Mouse (Mus musculus) small intestine, adult 2 months (tissue): Measurements from ENCODE around the gene Serpinb5. TPM values are rescaled to one million over a fixed set of nuclear protein-coding genes. Genes with fewer than 3 reads are reported as not detected.

Experiments used
- H3K27ac ChIP-seq: fragments of 200-500 bp; 2 replicates; pipeline ENCODE4 v1.5.1; 2012; ENCODE audit warnings: low read depth, low read length, control low read depth, inconsistent platforms; ENCODE audit not compliant: insufficient read depth
- H3K27me3 ChIP-seq: fragments of 200-500 bp; 2 replicates; pipeline ENCODE4 v1.6.1; 2012; ENCODE audit warnings: mild to moderate bottlenecking, moderate library complexity, low read length, inconsistent platforms; ENCODE audit not compliant: control insufficient read depth, insufficient read depth
- H3K36me3 ChIP-seq: fragments of 200-500 bp; 2 replicates; pipeline ENCODE4 v1.6.1; 2012; ENCODE audit warnings: mild to moderate bottlenecking, low read length, control low read depth, inconsistent platforms; ENCODE audit not compliant: control insufficient read depth, insufficient read depth
- H3K4me1 ChIP-seq: fragments of 200-500 bp; 2 replicates; pipeline ENCODE4 v1.6.1; 2012; ENCODE audit warnings: low read length, inconsistent platforms, mixed read lengths; ENCODE audit not compliant: control insufficient read depth, insufficient read depth, insufficient read length
- H3K4me3 ChIP-seq: fragments of 200-500 bp; 2 replicates; pipeline ENCODE4 v1.5.1; 2012; ENCODE audit warnings: low read depth, mild to moderate bottlenecking, control low read depth, inconsistent platforms, low read length, moderate library complexity
- CTCF ChIP-seq: fragments of 200-500 bp; IDR thresholded peaks from 2 replicates; pipeline ENCODE4 v1.5.1; 2012; ENCODE audit warnings: low read depth, mild to moderate bottlenecking, control low read depth, inconsistent platforms, low read length, moderate library complexity, mixed read lengths; ENCODE audit not compliant: insufficient replicate concordance, insufficient read length; ENCODE audit errors: extremely low read depth
- POLR2A ChIP-seq: fragments of 200-500 bp; IDR thresholded peaks from 2 replicates; pipeline ENCODE4 v1.6.1; 2012; ENCODE audit warnings: low read depth, mild to moderate bottlenecking, control low read depth, inconsistent platforms, low read length, moderate library complexity
- WGBS: fragments of 180-500 bp; shearing (Covaris S2); methylation state at CpG from one replicate; pipeline ENCODE4 v1.1.7; 2018; 5-methylcytosine and 5-hydroxymethylcytosine counted together
- polyA plus RNA-seq: library from polyadenylated mRNA; depleted of rRNA; stranded (reverse); fragments of >200 nt; gene quantifications from 2 replicates; pipeline ENCODE4 v1.2.3, GENCODE M21; 2012

Serpinb5 gene
- polyA plus RNA-seq, 1 experiment, result 0.37 TPM

- no peak overlapping the region for H3K27ac ChIP-seq
- no peaks in the 10 kb centered on the region for H3K27me3 ChIP-seq
- WGBS, result 27% methylated on average over 5 of the region's 5 CpGs
- H3K36me3 ChIP-seq, result no peaks in the 10 kb centered on the region
- TF ChIP-seq POLR2A, result no peak
- no peak for TF ChIP-seq CTCF
- no peak overlapping the region for H3K4me3 ChIP-seq
- H3K4me1 ChIP-seq, result peaks cover 4% of the 10 kb centered on the region; the same call in 1 of the 2 replicates
Measured at GRCm38 (mm10) chr1:106866029-106866428, 5.1 kb downstream of the Serpinb5 start.

- Histone ChIP-seq H3K27me3 (no peaks in the 10 kb centered on the region), H3K4me1 (0 out of 2 replicates have a peak, but pooled peaks cover 2% of the 10 kb centered on the region), H3K4me3 (no peak overlapping the region), H3K27ac (no peak overlapping the region), H3K36me3 (no peaks in the 10 kb centered on the region)
- TF ChIP-seq CTCF, result no peak
- 80% methylated on average over 6 of the region's 6 CpGs for WGBS
Measured at GRCm38 (mm10) chr1:106866768-106867167, 5.8 kb downstream of the Serpinb5 start.

GRCm38 (mm10) chr1:106869986-106870385 lies 9.0 kb downstream of the Serpinb5 start:
- Histone ChIP-seq H3K36me3 (no peaks in the 10 kb centered on the region), H3K27ac (no peak overlapping the region), H3K27me3 (no peaks in the 10 kb centered on the region), H3K4me1 (0 out of 2 replicates have a peak, but pooled peaks cover 2% of the 10 kb centered on the region), H3K4me3 (no peak overlapping the region)
- TF ChIP-seq POLR2A, result no peak
- TF ChIP-seq CTCF, result no peak

- H3K4me1 ChIP-seq, result peaks cover 10% of the 10 kb centered on the region; the same call in 1 of the 2 replicates
- H3K36me3 ChIP-seq, result no peaks in the 10 kb centered on the region
- H3K4me3 ChIP-seq, result no peak overlapping the region
- no peaks in the 10 kb centered on the region for H3K27me3 ChIP-seq
- whole genome bisulfite sequencing, result 77% methylated on average over 5 of the region's 5 CpGs
- no peak for TF ChIP-seq POLR2A
- TF ChIP-seq CTCF, result no peak
- H3K27ac ChIP-seq, result peak overlapping the region; percentile 96
Measured at GRCm38 (mm10) chr1:106875193-106875886, 14.4 kb downstream of the Serpinb5 start.

GRCm38 (mm10) chr1:106876147-106876546 lies 15.2 kb downstream of the Serpinb5 start:
- 17% methylated on average over 3 of the region's 3 CpGs for WGBS
- H3K27ac ChIP-seq, result peak overlapping the region; percentile 96
- H3K4me1 ChIP-seq, result peaks cover 10% of the 10 kb centered on the region; the same call in 1 of the 2 replicates
- no peaks in the 10 kb centered on the region for H3K27me3 ChIP-seq
- no peak for TF ChIP-seq CTCF
- no peak for TF ChIP-seq POLR2A
- H3K4me3 ChIP-seq, result no peak overlapping the region
- no peaks in the 10 kb centered on the region for H3K36me3 ChIP-seq

GRCm38 (mm10) chr1:106882723-106883122 lies 21.8 kb downstream of the Serpinb5 start:
- Histone ChIP-seq H3K27me3 (no peaks in the 10 kb centered on the region), H3K27ac (no peak overlapping the region), H3K4me1 (no peaks in the 10 kb centered on the region), H3K4me3 (no peak overlapping the region), H3K36me3 (no peaks in the 10 kb centered on the region)
- WGBS, result 73% methylated on average over 4 of the region's 4 CpGs
- no peak for TF ChIP-seq POLR2A
- TF ChIP-seq CTCF, result no peak

- no peaks in the 10 kb centered on the region for H3K4me1 ChIP-seq
- no peak overlapping the region for H3K4me3 ChIP-seq
- no peaks in the 10 kb centered on the region for H3K27me3 ChIP-seq
- no peak overlapping the region for H3K27ac ChIP-seq
- no peaks in the 10 kb centered on the region for H3K36me3 ChIP-seq
- WGBS, result 65% methylated on average over 5 of the region's 5 CpGs
- TF ChIP-seq POLR2A, result no peak
- TF ChIP-seq CTCF, result no peak
Measured at GRCm38 (mm10) chr1:106883369-106883768, 22.4 kb downstream of the Serpinb5 start.
